ENCODE assay signal across 19 mouse cellular contexts in the genomic region with DNA sequence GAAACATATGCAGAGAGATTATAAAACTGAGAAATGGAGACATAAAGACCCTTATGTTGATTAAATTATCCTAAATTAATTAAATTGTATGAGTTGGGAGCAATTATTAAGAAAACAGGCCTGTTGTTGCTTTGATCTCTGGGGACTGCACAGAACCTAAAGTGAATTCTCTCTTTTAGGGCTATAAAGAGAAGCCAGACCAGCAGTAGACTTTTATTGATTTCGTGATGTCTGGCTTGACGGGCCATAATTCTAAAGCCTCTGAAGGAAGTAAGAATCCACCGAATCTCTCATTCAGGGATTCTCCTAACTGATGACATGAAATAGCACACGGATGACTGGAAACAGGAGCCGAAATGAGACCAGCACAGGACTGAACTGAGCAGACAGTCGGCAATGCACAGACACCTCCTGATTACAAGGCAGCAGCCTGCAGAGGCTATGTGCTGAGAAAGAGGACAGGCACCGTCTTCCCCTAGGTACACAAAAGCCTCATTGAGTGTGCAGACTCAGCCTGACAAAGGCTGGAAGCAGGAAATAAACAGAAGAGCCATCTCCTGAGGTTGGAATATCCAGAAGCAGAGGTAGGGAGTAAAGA. TPM values are rescaled to one million over a fixed set of nuclear protein-coding genes. Genes with fewer than 3 reads are reported as not detected.
DNase-seq lines count a peak whose midpoint lies in the region; ATAC-seq and TF ChIP-seq lines count a peak whose summit lies in the region.
"Had no signal": no experiment of that assay in that cellular context is flagged by ENCODE, and none has a peak within 500 bp of the region (broad histone marks: within the 10 kb centered on the region; RNA-seq: fewer than 3 reads in every experiment).

No protein-coding gene starts in this region.

- H3K4me2 ChIP-seq in forebrain, embryonic 15.5 days (replicated peaks) = no peak overlapping the region; the same call in 1 of the 2 replicates
- H3K4me2 ChIP-seq in hindbrain, embryonic 16.5 days (ENCODE audit: low read length) = peak overlapping the region; percentile 39
- peak overlapping the region; percentile 28 for H3K4me2 ChIP-seq in midbrain, postnatal 0 days (ENCODE audit: low read depth, low read length, poor library complexity, severe bottlenecking)
- H3K4me2 ChIP-seq: intestine, embryonic 15.5 days; liver, embryonic 13.5 days had no signal

- H3K27me3 ChIP-seq in forebrain, embryonic 15.5 days = no peaks in the 10 kb centered on the region
- H3K27me3 ChIP-seq in hindbrain, embryonic 16.5 days (replicated peaks; ENCODE audit: control insufficient read depth, insufficient read depth, low read length) = no peaks in the 10 kb centered on the region
- H3K27me3 ChIP-seq in midbrain, postnatal 0 days (ENCODE audit: insufficient read depth, low read length) = no peaks in the 10 kb centered on the region
- H3K27me3 ChIP-seq: intestine, embryonic 15.5 days; liver, embryonic 13.5 days had no signal

- DNase-seq in brain, embryonic 14.5 days (ENCODE audit: low read depth) = peak; percentile 78
- peak; percentile 27 for DNase-seq in midbrain, postnatal 0 days (ENCODE audit: low spot score)
- no peak for DNase-seq in gastrocnemius, postnatal 4 days (ENCODE audit: low spot score in 2 of 2)
- no peak for DNase-seq in cerebellum, adult 11 months
- DNase-seq in testis, postnatal 10 days (ENCODE audit: low spot score) = no peak
- DNase-seq: B cell, adult 2 months; cerebellum, postnatal 25 days; gastrocnemius, postnatal 14 days; heart, postnatal 14 days; kidney, postnatal 36 days; liver, embryonic 13.5 days; thymus, postnatal 36 days had no signal

- no peak; the same call in 1 of the 2 replicates for ATAC-seq in forebrain, embryonic 15.5 days (replicated peaks)
- peak; percentile 91 for ATAC-seq in hindbrain, embryonic 16.5 days
- 0 out of 2 replicates have a peak, but pooled peaks have one; percentile 20 for ATAC-seq in midbrain, postnatal 0 days (ENCODE audit: low FRiP score)
- ATAC-seq: intestine, embryonic 15.5 days; lung, postnatal 0 days had no signal

- no peak overlapping the region for H3K4me3 ChIP-seq in forebrain, embryonic 15.5 days
- H3K4me3 ChIP-seq in hindbrain, embryonic 16.5 days (ENCODE audit: low read length) = peak overlapping the region; percentile 28
- peak overlapping the region; percentile 13; the same call in 1 of the 2 replicates for H3K4me3 ChIP-seq in midbrain, postnatal 0 days (ENCODE audit: low read depth, low read length)
- H3K4me3 ChIP-seq: intestine, embryonic 15.5 days; limb, embryonic 10.5 days; liver, embryonic 13.5 days had no signal

- H3K27ac ChIP-seq in forebrain, embryonic 15.5 days (replicated peaks) = peak overlapping the region; percentile 64
- H3K27ac ChIP-seq in hindbrain, embryonic 16.5 days (ENCODE audit: low read depth, low read length) = peak overlapping the region; percentile 49
- H3K27ac ChIP-seq in midbrain, postnatal 0 days (ENCODE audit: low read depth, low read length) = peak overlapping the region; percentile 81
- H3K27ac ChIP-seq: intestine, embryonic 15.5 days; limb, embryonic 10.5 days; liver, embryonic 13.5 days; stomach, postnatal 0 days had no signal

- H3K9ac ChIP-seq in forebrain, embryonic 15.5 days (replicated peaks) = 0 out of 2 replicates have a peak overlapping the region, but pooled peaks have one; percentile 4
- no peak overlapping the region for H3K9ac ChIP-seq in hindbrain, embryonic 16.5 days (ENCODE audit: low read depth, low read length)
- H3K9ac ChIP-seq in midbrain, postnatal 0 days (replicated peaks; ENCODE audit: low read length, poor library complexity, severe bottlenecking) = 0 out of 2 replicates have a peak overlapping the region, but pooled peaks have one; percentile 15
- H3K9ac ChIP-seq: intestine, embryonic 15.5 days; liver, embryonic 13.5 days had no signal

- no peak for TF ChIP-seq CTCF in brain, embryonic 14.5 days (IDR thresholded peaks at IDR 0.05; ENCODE audit: borderline replicate concordance, extremely low read depth, insufficient read depth, insufficient read length)
- TF ChIP-seq CTCF in midbrain, postnatal 0 days (IDR thresholded peaks at IDR 0.05) = no peak

- 68% methylated on average over 7 of the region's 7 CpGs for WGBS in forebrain, embryonic 15.5 days
- 42% methylated on average over 7 of the region's 7 CpGs for WGBS in hindbrain, embryonic 16.5 days
- 52% methylated on average over 7 of the region's 7 CpGs for WGBS in midbrain, postnatal 0 days

- H3K9me3 ChIP-seq in forebrain, embryonic 15.5 days = no peaks in the 10 kb centered on the region
- no peaks in the 10 kb centered on the region for H3K9me3 ChIP-seq in hindbrain, embryonic 16.5 days (ENCODE audit: control insufficient read depth, low read length)
- no peaks in the 10 kb centered on the region for H3K9me3 ChIP-seq in midbrain, postnatal 0 days (ENCODE audit: low read length)
- H3K9me3 ChIP-seq: intestine, embryonic 15.5 days; limb, embryonic 10.5 days; liver, embryonic 13.5 days had no signal

- no peaks in the 10 kb centered on the region for H3K36me3 ChIP-seq in forebrain, embryonic 15.5 days
- no peaks in the 10 kb centered on the region for H3K36me3 ChIP-seq in hindbrain, embryonic 16.5 days (ENCODE audit: control insufficient read depth, insufficient read depth, low read length)
- H3K36me3 ChIP-seq in midbrain, postnatal 0 days (ENCODE audit: insufficient read depth, low read length) = no peaks in the 10 kb centered on the region
- H3K36me3 ChIP-seq: intestine, embryonic 15.5 days; limb, embryonic 10.5 days; liver, embryonic 13.5 days had no signal

- H3K4me1 ChIP-seq in forebrain, embryonic 15.5 days = no peaks in the 10 kb centered on the region
- H3K4me1 ChIP-seq in hindbrain, embryonic 16.5 days (ENCODE audit: control insufficient read depth, insufficient read depth, low read depth, low read length) = no peaks in the 10 kb centered on the region
- H3K4me1 ChIP-seq in midbrain, postnatal 0 days (ENCODE audit: insufficient read depth, low read length) = no peaks in the 10 kb centered on the region
- H3K4me1 ChIP-seq: intestine, embryonic 15.5 days; limb, embryonic 10.5 days; liver, embryonic 13.5 days had no signal

- TF ChIP-seq POLR2A in brain, embryonic 14.5 days (IDR thresholded peaks at IDR 0.05; ENCODE audit: borderline replicate concordance, extremely low read depth, insufficient read depth, insufficient read length, poor library complexity, severe bottlenecking) = no peak

RNA-seq across cellular contexts. Expression of a gene that starts 11.7 kb away (rescaled TPM):
- 71.9 and 93.0 TPM in 2 replicates for polyA plus RNA-seq in brain, embryonic 14.5 days (2012; rRNA removed)
- polyA plus RNA-seq in forebrain, embryonic 15.5 days (2015; fragmentation: Nextera tagmentation; extraction: Ambion mirVana) = 8.7 and 11.9 TPM in 2 replicates
- 13.7 and 18.9 TPM in 2 replicates for polyA plus RNA-seq in hindbrain, embryonic 16.5 days (2015; fragmentation: Nextera tagmentation; extraction: Ambion mirVana)
- total RNA-seq in midbrain, postnatal 0 days (2014; rRNA removed) = 22.1 and 26.5 TPM in 2 replicates
- 19.3 and 25.4 TPM in 2 replicates for polyA plus RNA-seq in midbrain, postnatal 0 days (2015; fragmentation: Nextera tagmentation; extraction: Ambion mirVana)
- 10 to 100 TPM; 10.6 to 14.3 TPM for total RNA-seq in gastrocnemius, postnatal 4 days (2021)
- total RNA-seq: heart, postnatal 14 days had no signal
- polyA plus RNA-seq: spleen, adult 2 months had no signal

RNA-seq across cellular contexts. Expression of a gene that starts 18.8 kb away (rescaled TPM):
- polyA plus RNA-seq in brain, embryonic 14.5 days (2012; rRNA removed) = 461 and 473 TPM in 2 replicates
- 414 and 487 TPM in 2 replicates for polyA plus RNA-seq in forebrain, embryonic 15.5 days (2015; fragmentation: Nextera tagmentation; extraction: Ambion mirVana)
- polyA plus RNA-seq in hindbrain, embryonic 16.5 days (2015; fragmentation: Nextera tagmentation; extraction: Ambion mirVana) = 620 and 640 TPM in 2 replicates
- total RNA-seq in midbrain, postnatal 0 days (2014; rRNA removed) = 479 and 494 TPM in 2 replicates
- 861 and 877 TPM in 2 replicates for polyA plus RNA-seq in midbrain, postnatal 0 days (2015; fragmentation: Nextera tagmentation; extraction: Ambion mirVana)
- 100 to 1,000 TPM; 140 to 188 TPM for total RNA-seq in gastrocnemius, postnatal 4 days (2021)

RNA-seq across cellular contexts. Expression of a gene that starts 54.8 kb away (rescaled TPM):
- 17.2 and 23.3 TPM in 2 replicates for polyA plus RNA-seq in brain, embryonic 14.5 days (2012; rRNA removed)
- 23.2 and 23.8 TPM in 2 replicates for polyA plus RNA-seq in forebrain, embryonic 15.5 days (2015; fragmentation: Nextera tagmentation; extraction: Ambion mirVana)
- 21.1 and 23.8 TPM in 2 replicates for polyA plus RNA-seq in hindbrain, embryonic 16.5 days (2015; fragmentation: Nextera tagmentation; extraction: Ambion mirVana)
- 39.5 and 42.4 TPM in 2 replicates for total RNA-seq in midbrain, postnatal 0 days (2014; rRNA removed)
- 30.9 and 31.5 TPM in 2 replicates for polyA plus RNA-seq in midbrain, postnatal 0 days (2015; fragmentation: Nextera tagmentation; extraction: Ambion mirVana)
- 1 to 10 TPM; 2.2 to 2.9 TPM for total RNA-seq in gastrocnemius, postnatal 4 days (2021)

Comparison
In these comparisons a context has a peak if more than half of its experiments do, and no peak if none do; other contexts are left out.
1. DNase-seq: peak in brain, embryonic 14.5 days (single experiment) and midbrain, postnatal 0 days (single experiment); none in gastrocnemius, postnatal 4 days (0 of 2), cerebellum, adult 11 months (single experiment) and testis, postnatal 10 days (single experiment).
2. Peak in every context shown above with its lines, with median percentiles within 50 percentile points of each other: H3K27ac ChIP-seq.